Mouse (Mus musculus): ENCODE measurements around the gene Peak1. TPM values are rescaled to one million over a fixed set of nuclear protein-coding genes. Genes with fewer than 3 reads are reported as not detected.

Peak1 gene
- polyA plus RNA-seq, 1 experiment from 2014 or later, result 10.8 TPM

GRCm38 (mm10) chr9:56304526-56304925 lies 113.3 kb downstream of the Peak1 start:
- no peak overlapping the region for H3K4me3 ChIP-seq (replicated peaks; ENCODE audit: low read length)

GRCm38 (mm10) chr9:56302921-56303465 lies 114.9 kb downstream of the Peak1 start:
- Histone ChIP-seq H3K27ac (ENCODE audit: low read length) (no peak overlapping the region), H3K4me2 (ENCODE audit: low read depth, low read length) (no peak overlapping the region), H3K4me3 (replicated peaks; ENCODE audit: low read length) (no peak overlapping the region), H3K36me3 (ENCODE audit: control insufficient read depth, insufficient read depth, low read length) (no peaks in the 10 kb centered on the region), H3K9me3 (replicated peaks; ENCODE audit: control insufficient read depth, low read length) (no peaks in the 10 kb centered on the region), H3K9ac (ENCODE audit: low read length) (no peak overlapping the region), H3K4me1 (ENCODE audit: control insufficient read depth, insufficient read depth, low read length) (no peaks in the 10 kb centered on the region), H3K27me3 (ENCODE audit: control insufficient read depth, insufficient read depth, low read length) (no peaks in the 10 kb centered on the region)
- no peak for ATAC-seq (ENCODE audit: insufficient read depth, low FRiP score)
- whole genome bisulfite sequencing, result 39% methylated on average over 3 of the region's 3 CpGs

More at GRCm38 (mm10) chr9:56304526-56304925, 113.3 kb downstream of the Peak1 start:
- Histone ChIP-seq H3K4me2 (ENCODE audit: low read depth, low read length) (no peak overlapping the region), H3K4me1 (ENCODE audit: control insufficient read depth, insufficient read depth, low read length) (no peaks in the 10 kb centered on the region), H3K27ac (ENCODE audit: low read length) (no peak overlapping the region), H3K9ac (ENCODE audit: low read length) (no peak overlapping the region), H3K9me3 (replicated peaks; ENCODE audit: control insufficient read depth, low read length) (no peaks in the 10 kb centered on the region), H3K36me3 (ENCODE audit: control insufficient read depth, insufficient read depth, low read length) (no peaks in the 10 kb centered on the region), H3K27me3 (ENCODE audit: control insufficient read depth, insufficient read depth, low read length) (no peaks in the 10 kb centered on the region)
- WGBS, result 81% methylated on average over 2 of the region's 2 CpGs
- ATAC-seq (ENCODE audit: insufficient read depth, low FRiP score), result no peak

- Histone ChIP-seq H3K9me3 (replicated peaks; ENCODE audit: control insufficient read depth, low read length) (no peaks in the 10 kb centered on the region), H3K4me1 (ENCODE audit: control insufficient read depth, insufficient read depth, low read length) (no peaks in the 10 kb centered on the region), H3K27ac (ENCODE audit: low read length) (no peak overlapping the region), H3K36me3 (ENCODE audit: control insufficient read depth, insufficient read depth, low read length) (no peaks in the 10 kb centered on the region), H3K9ac (ENCODE audit: low read length) (no peak overlapping the region), H3K4me3 (replicated peaks; ENCODE audit: low read length) (no peak overlapping the region), H3K4me2 (ENCODE audit: low read depth, low read length) (no peak overlapping the region), H3K27me3 (ENCODE audit: control insufficient read depth, insufficient read depth, low read length) (no peaks in the 10 kb centered on the region)
- 82% methylated on average over 2 of the region's 2 CpGs for WGBS
- no peak for ATAC-seq (ENCODE audit: insufficient read depth, low FRiP score)
Observed at GRCm38 (mm10) chr9:56290019-56290418, 127.8 kb downstream of the Peak1 start.

- no peak overlapping the region for H3K4me3 ChIP-seq (replicated peaks; ENCODE audit: low read length)
- no peak for ATAC-seq (ENCODE audit: insufficient read depth, low FRiP score)
- no peak overlapping the region for H3K27ac ChIP-seq (ENCODE audit: low read length)
- H3K4me2 ChIP-seq (ENCODE audit: low read depth, low read length), result no peak overlapping the region
- WGBS, result 83% methylated on average over 5 of the region's 5 CpGs
- no peaks in the 10 kb centered on the region for H3K27me3 ChIP-seq (ENCODE audit: control insufficient read depth, insufficient read depth, low read length)
- no peaks in the 10 kb centered on the region for H3K9me3 ChIP-seq (replicated peaks; ENCODE audit: control insufficient read depth, low read length)
- H3K9ac ChIP-seq (ENCODE audit: low read length), result no peak overlapping the region
- H3K4me1 ChIP-seq (ENCODE audit: control insufficient read depth, insufficient read depth, low read length), result no peaks in the 10 kb centered on the region
- H3K36me3 ChIP-seq (ENCODE audit: control insufficient read depth, insufficient read depth, low read length), result no peaks in the 10 kb centered on the region
Observed at GRCm38 (mm10) chr9:56282481-56282880, 135.4 kb downstream of the Peak1 start.

GRCm38 (mm10) chr9:56273576-56273975 lies 144.3 kb downstream of the Peak1 start:
- H3K9me3 ChIP-seq (replicated peaks; ENCODE audit: control insufficient read depth, low read length), result no peaks in the 10 kb centered on the region
- H3K4me1 ChIP-seq (ENCODE audit: control insufficient read depth, insufficient read depth, low read length), result no peaks in the 10 kb centered on the region
- H3K27ac ChIP-seq (ENCODE audit: low read length), result no peak overlapping the region
- H3K36me3 ChIP-seq (ENCODE audit: control insufficient read depth, insufficient read depth, low read length), result no peaks in the 10 kb centered on the region
- ATAC-seq (ENCODE audit: insufficient read depth, low FRiP score), result no peak
- no peaks in the 10 kb centered on the region for H3K27me3 ChIP-seq (ENCODE audit: control insufficient read depth, insufficient read depth, low read length)
- H3K9ac ChIP-seq (ENCODE audit: low read length), result no peak overlapping the region
- no peak overlapping the region for H3K4me3 ChIP-seq (replicated peaks; ENCODE audit: low read length)
- WGBS, result 74% methylated on average over 3 of the region's 3 CpGs
- no peak overlapping the region for H3K4me2 ChIP-seq (ENCODE audit: low read depth, low read length)

GRCm38 (mm10) chr9:56272247-56272598 lies 145.6 kb downstream of the Peak1 start:
- no peaks in the 10 kb centered on the region for H3K9me3 ChIP-seq (replicated peaks; ENCODE audit: control insufficient read depth, low read length)
- H3K27me3 ChIP-seq (ENCODE audit: control insufficient read depth, insufficient read depth, low read length), result no peaks in the 10 kb centered on the region
- no peak overlapping the region for H3K27ac ChIP-seq (ENCODE audit: low read length)
- H3K4me3 ChIP-seq (replicated peaks; ENCODE audit: low read length), result no peak overlapping the region
- ATAC-seq (ENCODE audit: insufficient read depth, low FRiP score), result no peak
- H3K36me3 ChIP-seq (ENCODE audit: control insufficient read depth, insufficient read depth, low read length), result no peaks in the 10 kb centered on the region
- no peak overlapping the region for H3K4me2 ChIP-seq (ENCODE audit: low read depth, low read length)
- H3K9ac ChIP-seq (ENCODE audit: low read length), result no peak overlapping the region
- H3K4me1 ChIP-seq (ENCODE audit: control insufficient read depth, insufficient read depth, low read length), result no peaks in the 10 kb centered on the region
- WGBS, result 52% methylated on average over 2 of the region's 2 CpGs

GRCm38 (mm10) chr9:56271326-56272246 lies 146.3 kb downstream of the Peak1 start:
- no peak overlapping the region for H3K9ac ChIP-seq (ENCODE audit: low read length)
- no peaks in the 10 kb centered on the region for H3K9me3 ChIP-seq (replicated peaks; ENCODE audit: control insufficient read depth, low read length)
- 77% methylated on average over 21 of the region's 21 CpGs for WGBS
- ATAC-seq (ENCODE audit: insufficient read depth, low FRiP score), result no peak
- H3K4me3 ChIP-seq (replicated peaks; ENCODE audit: low read length), result no peak overlapping the region
- no peak overlapping the region for H3K4me2 ChIP-seq (ENCODE audit: low read depth, low read length)
- no peaks in the 10 kb centered on the region for H3K36me3 ChIP-seq (ENCODE audit: control insufficient read depth, insufficient read depth, low read length)
- H3K4me1 ChIP-seq (ENCODE audit: control insufficient read depth, insufficient read depth, low read length), result no peaks in the 10 kb centered on the region
- no peak overlapping the region for H3K27ac ChIP-seq (ENCODE audit: low read length)
- no peaks in the 10 kb centered on the region for H3K27me3 ChIP-seq (ENCODE audit: control insufficient read depth, insufficient read depth, low read length)

- Histone ChIP-seq H3K9me3 (replicated peaks; ENCODE audit: control insufficient read depth, low read length) (no peaks in the 10 kb centered on the region), H3K4me2 (ENCODE audit: low read depth, low read length) (no peak overlapping the region), H3K36me3 (ENCODE audit: control insufficient read depth, insufficient read depth, low read length) (no peaks in the 10 kb centered on the region), H3K4me1 (ENCODE audit: control insufficient read depth, insufficient read depth, low read length) (peaks cover 7% of the 10 kb centered on the region; the same call in 1 of the 2 replicates), H3K9ac (ENCODE audit: low read length) (no peak overlapping the region), H3K27ac (ENCODE audit: low read length) (no peak overlapping the region), H3K27me3 (ENCODE audit: control insufficient read depth, insufficient read depth, low read length) (no peaks in the 10 kb centered on the region), H3K4me3 (replicated peaks; ENCODE audit: low read length) (no peak overlapping the region)
- no peak for ATAC-seq (ENCODE audit: insufficient read depth, low FRiP score)
- 84% methylated on average over 3 of the region's 3 CpGs for WGBS
Observed at GRCm38 (mm10) chr9:56269101-56269500, 148.8 kb downstream of the Peak1 start.

GRCm38 (mm10) chr9:56266200-56266815 lies 151.6 kb downstream of the Peak1 start:
- ATAC-seq (ENCODE audit: insufficient read depth, low FRiP score), result no peak
- Histone ChIP-seq H3K27ac (ENCODE audit: low read length) (no peak overlapping the region), H3K4me2 (ENCODE audit: low read depth, low read length) (no peak overlapping the region), H3K27me3 (ENCODE audit: control insufficient read depth, insufficient read depth, low read length) (no peaks in the 10 kb centered on the region), H3K36me3 (ENCODE audit: control insufficient read depth, insufficient read depth, low read length) (no peaks in the 10 kb centered on the region), H3K9ac (ENCODE audit: low read length) (no peak overlapping the region), H3K9me3 (replicated peaks; ENCODE audit: control insufficient read depth, low read length) (no peaks in the 10 kb centered on the region), H3K4me1 (ENCODE audit: control insufficient read depth, insufficient read depth, low read length) (peaks cover 7% of the 10 kb centered on the region; the same call in 1 of the 2 replicates), H3K4me3 (replicated peaks; ENCODE audit: low read length) (no peak overlapping the region)
- 82% methylated on average over 7 of the region's 7 CpGs for WGBS

Data from stomach, embryonic 16.5 days (tissue).